Mouse (Mus musculus) forebrain, embryonic 15.5 days (tissue): ENCODE data around the gene Adamts20. TPM values are rescaled to one million over a fixed set of nuclear protein-coding genes. Genes with fewer than 3 reads are reported as not detected.

Experiments used
- ATAC-seq: fragments of 200-750 bp; cut with Nextera tagmentation; replicated peaks from 2 replicates; pipeline ENCODE4 v1.8.0; 2017; ENCODE audit warnings: mild to moderate bottlenecking, moderate TSS enrichment, moderate library complexity
- H3K27ac ChIP-seq: fragments of 300-500 bp; sonication (generic); replicated peaks from 2 replicates; pipeline ENCODE4 v1.5.1; 2015; ENCODE audit warnings: mild to moderate bottlenecking, inconsistent platforms
- H3K27me3 ChIP-seq: fragments of 300-500 bp; sonication (generic); 2 replicates; pipeline ENCODE4 v1.6.1; 2015; ENCODE audit warnings: inconsistent platforms
- H3K36me3 ChIP-seq: fragments of 300-500 bp; sonication (generic); 2 replicates; pipeline ENCODE4 v1.6.1; 2015; ENCODE audit warnings: mild to moderate bottlenecking, inconsistent platforms
- H3K4me1 ChIP-seq: fragments of 300-500 bp; sonication (generic); 2 replicates; pipeline ENCODE4 v1.6.1; 2015; ENCODE audit warnings: inconsistent platforms
- H3K4me2 ChIP-seq: fragments of 300-500 bp; sonication (generic); replicated peaks from 2 replicates; pipeline ENCODE4 v1.6.1; 2015; ENCODE audit warnings: mild to moderate bottlenecking, inconsistent platforms
- H3K4me3 ChIP-seq: fragments of 300-500 bp; sonication (generic); 2 replicates; pipeline ENCODE4 v1.5.1; 2015; ENCODE audit warnings: mild to moderate bottlenecking, inconsistent platforms
- H3K9ac ChIP-seq: fragments of 300-500 bp; sonication (generic); replicated peaks from 2 replicates; pipeline ENCODE4 v1.6.1; 2015; ENCODE audit warnings: mild to moderate bottlenecking, inconsistent platforms
- H3K9me3 ChIP-seq: fragments of 300-500 bp; sonication (generic); 2 replicates; pipeline ENCODE4 v1.6.1; 2016; ENCODE audit warnings: inconsistent platforms
- WGBS: fragments of 180-500 bp; shearing (Covaris S2); methylation state at CpG from one replicate; pipeline ENCODE4 v1.1.7; 2015; ENCODE audit warnings: mixed read lengths; 5-methylcytosine and 5-hydroxymethylcytosine counted together
- polyA plus RNA-seq: library from polyadenylated mRNA; unstranded; fragments of >200 nt; fragmentation: Nextera tagmentation; extraction: Ambion mirVana; gene quantifications from 2 replicates; pipeline ENCODE4 v1.2.1, GENCODE M21; 2015

The Adamts20 gene
- polyA plus RNA-seq, 1 experiment from 2014 or later = 3.5 TPM

DNA sequence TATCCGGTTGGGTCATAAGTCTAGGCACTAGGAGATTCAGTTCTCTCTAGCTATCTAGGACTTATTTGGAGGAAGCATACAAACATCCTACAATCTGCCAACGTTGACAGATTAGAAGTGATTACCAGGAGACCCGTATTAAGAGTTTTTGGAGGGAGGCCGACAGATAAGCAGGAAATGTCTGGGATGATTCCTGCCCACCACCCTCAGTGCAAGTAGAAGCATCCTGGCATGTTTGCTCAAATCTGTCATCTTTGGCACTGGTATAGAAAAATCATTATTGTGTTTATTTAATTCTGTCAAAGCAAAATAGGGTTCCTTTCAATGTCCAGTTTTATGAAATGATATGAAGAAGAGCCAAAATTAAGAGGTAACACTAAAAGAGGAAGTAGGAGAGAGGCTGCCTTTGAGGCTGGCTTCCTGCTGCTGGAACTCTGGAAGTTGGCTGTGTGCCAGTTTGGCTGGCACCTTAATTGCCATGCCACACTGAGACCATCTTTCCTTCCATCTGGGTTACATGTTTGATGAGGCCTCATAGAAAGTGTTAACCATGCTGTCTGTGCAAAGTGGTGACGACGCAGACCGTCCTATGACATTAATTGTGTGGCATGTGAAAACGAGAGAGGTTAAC is 201.2 kb downstream of the Adamts20 start:
- no peak overlapping the region for H3K9ac ChIP-seq
- no peaks in the 10 kb centered on the region for H3K27me3 ChIP-seq
- H3K4me2 ChIP-seq = no peak overlapping the region
- H3K27ac ChIP-seq = peak overlapping the region; percentile 16
- no peaks in the 10 kb centered on the region for H3K36me3 ChIP-seq
- WGBS = 44% methylated on average over 8 of the region's 8 CpGs
- ATAC-seq = peak; percentile 81
- no peaks in the 10 kb centered on the region for H3K9me3 ChIP-seq
- H3K4me3 ChIP-seq = no peak overlapping the region
- peaks cover 19% of the 10 kb centered on the region for H3K4me1 ChIP-seq

DNA sequence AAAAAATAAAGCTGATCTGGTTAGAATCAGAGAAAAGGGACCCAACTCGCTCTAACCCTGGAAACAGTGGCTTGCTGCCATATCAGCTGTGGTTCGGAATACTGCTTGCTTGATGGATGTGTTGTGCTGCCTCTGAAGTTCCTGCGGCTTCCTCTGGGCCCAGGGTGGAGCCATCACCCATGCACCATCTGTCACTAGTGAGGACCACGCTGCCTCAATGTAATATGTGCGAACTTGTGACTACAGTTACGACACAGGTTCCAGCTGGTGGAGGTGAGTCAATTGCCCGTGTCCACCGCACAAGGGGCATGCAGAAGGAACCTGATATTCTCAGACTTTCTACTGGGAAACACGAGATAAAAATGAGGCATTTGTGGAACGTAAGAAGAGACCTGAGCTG is 202.0 kb downstream of the Adamts20 start:
- H3K27ac ChIP-seq = peak overlapping the region; percentile 16; the same call in 1 of the 2 replicates
- no peak overlapping the region for H3K9ac ChIP-seq
- no peaks in the 10 kb centered on the region for H3K9me3 ChIP-seq
- no peaks in the 10 kb centered on the region for H3K27me3 ChIP-seq
- H3K4me1 ChIP-seq = peaks cover 19% of the 10 kb centered on the region
- 65% methylated on average over 10 of the region's 10 CpGs for WGBS
- no peak overlapping the region for H3K4me3 ChIP-seq
- 0 out of 2 replicates have a peak, but pooled peaks have one; percentile 35 for ATAC-seq
- no peaks in the 10 kb centered on the region for H3K36me3 ChIP-seq
- no peak overlapping the region for H3K4me2 ChIP-seq

DNA sequence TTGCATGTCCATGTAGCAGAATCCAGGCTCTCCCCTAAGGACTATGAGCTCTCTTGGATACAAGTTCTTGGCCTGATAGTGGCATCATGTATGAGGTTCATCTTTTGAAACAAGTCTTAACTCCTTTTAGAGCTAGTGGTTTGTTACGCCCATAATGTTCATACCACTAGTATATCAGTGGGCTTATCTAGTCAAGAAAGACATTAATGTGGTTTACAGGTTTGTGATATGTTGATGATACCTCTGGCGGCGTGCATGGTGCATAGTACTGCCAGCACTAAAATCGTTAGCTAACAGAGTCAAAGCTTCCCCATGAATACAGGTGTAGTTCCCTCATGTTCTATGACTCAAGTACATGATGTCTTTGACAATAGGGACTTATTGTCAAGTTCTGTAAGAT is 205.7 kb downstream of the Adamts20 start:
- H3K4me2 ChIP-seq = no peak overlapping the region
- H3K9me3 ChIP-seq = no peaks in the 10 kb centered on the region
- WGBS = 95% methylated on average over 4 of the region's 4 CpGs
- H3K4me1 ChIP-seq = peaks cover 26% of the 10 kb centered on the region
- ATAC-seq = no peak
- no peaks in the 10 kb centered on the region for H3K27me3 ChIP-seq
- H3K27ac ChIP-seq = no peak overlapping the region
- H3K4me3 ChIP-seq = no peak overlapping the region
- no peak overlapping the region for H3K9ac ChIP-seq
- no peaks in the 10 kb centered on the region for H3K36me3 ChIP-seq

DNA sequence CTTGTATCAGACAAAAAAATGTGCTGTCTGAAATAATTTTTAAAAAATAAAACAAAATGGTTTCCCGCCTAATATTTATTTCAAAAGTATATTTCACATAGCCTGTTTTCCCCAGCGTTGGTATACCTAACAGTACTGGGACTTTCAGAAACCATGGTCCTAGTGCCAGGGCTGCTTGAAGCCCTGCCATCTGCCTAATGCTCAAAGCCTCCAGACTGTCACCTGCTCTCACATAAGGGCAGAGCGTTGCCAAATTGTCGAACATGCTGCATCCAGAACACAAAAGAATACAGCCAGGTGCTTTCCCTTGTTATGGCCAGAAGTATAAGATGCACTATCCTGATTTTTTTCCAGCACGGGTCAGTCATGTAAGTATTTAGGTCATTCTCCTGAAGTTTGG is 209.7 kb downstream of the Adamts20 start:
- no peak for ATAC-seq
- H3K27me3 ChIP-seq = no peaks in the 10 kb centered on the region
- H3K9ac ChIP-seq = no peak overlapping the region
- no peaks in the 10 kb centered on the region for H3K36me3 ChIP-seq
- WGBS = 74% methylated on average over 5 of the region's 5 CpGs
- H3K4me1 ChIP-seq = peaks cover 18% of the 10 kb centered on the region
- no peak overlapping the region for H3K4me2 ChIP-seq
- H3K9me3 ChIP-seq = no peaks in the 10 kb centered on the region
- H3K27ac ChIP-seq = no peak overlapping the region
- no peak overlapping the region for H3K4me3 ChIP-seq

DNA sequence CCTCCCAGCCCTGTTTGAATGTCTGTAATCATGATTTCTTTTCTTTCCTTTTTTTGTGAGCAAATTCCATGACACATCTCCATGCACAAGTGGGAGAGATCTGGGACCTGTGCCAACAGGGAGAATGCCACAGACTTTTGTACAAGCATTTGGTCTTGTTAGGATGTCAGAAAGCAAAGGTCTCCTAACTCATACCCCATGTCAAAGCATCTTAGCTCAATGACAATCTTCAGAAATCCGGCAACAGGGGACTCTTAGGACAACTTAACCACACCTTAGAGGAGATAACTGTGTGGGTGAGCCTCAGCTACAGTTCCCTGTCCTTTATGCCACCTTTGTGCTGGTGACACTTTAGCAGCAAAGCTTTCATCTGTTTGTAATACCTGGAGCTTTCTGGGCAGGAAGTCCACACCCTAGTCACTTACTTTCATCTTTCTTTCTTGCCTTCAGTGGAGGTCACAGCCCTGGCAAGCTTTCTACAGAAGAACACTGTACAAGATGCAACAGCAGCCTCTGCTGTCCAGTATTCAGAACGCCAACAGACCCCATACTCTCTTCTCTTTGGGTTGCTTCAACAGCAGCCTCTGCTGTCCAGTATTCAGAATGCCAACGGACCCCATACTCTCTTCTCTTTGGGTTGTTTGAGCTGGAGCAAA is 210.2 kb downstream of the Adamts20 start:
- no peaks in the 10 kb centered on the region for H3K9me3 ChIP-seq
- no peak overlapping the region for H3K27ac ChIP-seq
- no peak overlapping the region for H3K4me2 ChIP-seq
- H3K4me1 ChIP-seq = peaks cover 18% of the 10 kb centered on the region
- ATAC-seq = peak; percentile 46; the same call in 1 of the 2 replicates
- no peaks in the 10 kb centered on the region for H3K27me3 ChIP-seq
- H3K36me3 ChIP-seq = no peaks in the 10 kb centered on the region
- H3K9ac ChIP-seq = no peak overlapping the region
- WGBS = 57% methylated on average over 3 of the region's 3 CpGs
- no peak overlapping the region for H3K4me3 ChIP-seq

DNA sequence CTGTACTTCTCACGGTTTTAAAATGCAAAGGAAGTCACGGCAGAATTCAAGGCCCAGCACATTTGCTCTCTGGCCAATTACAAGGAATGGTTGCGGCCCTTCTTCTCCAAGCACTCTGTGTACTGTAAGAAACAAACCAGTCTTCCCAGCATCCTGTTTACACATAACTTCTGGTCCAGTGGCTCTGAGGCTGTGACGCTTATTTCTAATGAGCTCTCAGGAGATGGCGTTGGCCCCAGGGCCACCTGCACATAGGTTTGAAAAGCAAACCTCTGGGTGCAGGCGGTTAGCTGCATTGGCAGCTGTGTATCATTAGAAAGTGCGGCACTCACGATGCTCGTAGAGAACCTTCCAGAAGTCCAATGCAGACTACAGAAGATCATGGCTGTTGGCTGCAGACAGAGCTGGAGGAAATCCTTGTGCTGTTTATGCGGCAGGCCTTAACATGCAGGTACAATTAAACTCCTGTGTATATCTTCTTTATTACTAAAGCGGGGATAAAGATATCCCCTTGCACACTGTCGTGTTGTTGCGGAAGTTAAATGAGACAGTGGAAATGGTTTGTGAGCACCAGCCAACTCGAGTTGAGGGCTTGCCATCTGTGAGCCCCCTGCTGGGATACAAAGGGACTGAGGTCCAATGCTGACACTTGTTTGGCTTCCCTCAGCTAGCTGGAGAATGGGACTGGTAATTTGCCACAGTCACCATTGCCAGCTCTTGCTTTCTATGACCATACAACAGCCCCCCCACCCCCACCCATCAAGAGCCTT is 210.9 kb downstream of the Adamts20 start:
- H3K9ac ChIP-seq = no peak overlapping the region
- H3K4me3 ChIP-seq = no peak overlapping the region
- no peaks in the 10 kb centered on the region for H3K36me3 ChIP-seq
- H3K9me3 ChIP-seq = no peaks in the 10 kb centered on the region
- peak overlapping the region; percentile 20; the same call in 1 of the 2 replicates for H3K4me2 ChIP-seq
- H3K27me3 ChIP-seq = no peaks in the 10 kb centered on the region
- 44% methylated on average over 14 of the region's 14 CpGs for WGBS
- peak; percentile 81 for ATAC-seq
- peaks cover 18% of the 10 kb centered on the region for H3K4me1 ChIP-seq
- H3K27ac ChIP-seq = peak overlapping the region; percentile 46

DNA sequence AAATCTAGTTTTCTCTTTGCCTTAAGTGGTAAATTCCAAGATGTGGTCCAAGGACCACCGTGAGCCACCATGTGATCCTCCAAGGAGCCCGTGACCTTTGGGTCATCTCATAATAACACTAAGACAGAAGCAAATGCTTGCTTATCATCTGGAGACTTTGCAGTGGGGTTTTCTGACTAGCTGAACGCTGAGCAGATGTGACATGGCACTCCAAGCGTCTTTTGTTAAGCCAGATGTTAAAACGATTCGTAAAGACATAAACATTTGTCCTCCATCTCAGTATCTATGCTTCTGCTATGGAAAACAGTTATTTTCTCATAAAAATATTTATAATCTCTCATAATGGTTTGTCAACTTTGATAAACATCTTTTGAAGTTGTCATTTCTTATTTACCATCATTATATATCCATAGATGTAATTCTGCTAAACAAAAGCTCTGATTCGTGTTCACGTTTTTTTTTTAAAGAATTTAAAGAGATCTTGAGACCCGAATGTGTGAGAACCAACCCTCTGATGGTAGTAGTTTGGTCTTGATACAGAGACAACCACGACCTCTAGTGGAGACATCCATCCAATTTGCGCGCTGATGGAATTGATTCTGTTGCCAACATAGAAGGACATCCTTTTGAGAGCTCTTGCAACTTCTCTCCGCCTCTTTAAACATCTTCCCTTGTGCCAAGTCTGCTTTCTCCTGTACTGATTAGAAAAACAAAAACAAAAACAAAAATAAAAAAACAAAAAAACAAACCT is 212.1 kb downstream of the Adamts20 start:
- Histone ChIP-seq H3K9me3 (no peaks in the 10 kb centered on the region), H3K27me3 (no peaks in the 10 kb centered on the region), H3K9ac (no peak overlapping the region), H3K4me2 (no peak overlapping the region), H3K4me3 (no peak overlapping the region), H3K27ac (no peak overlapping the region), H3K36me3 (no peaks in the 10 kb centered on the region), H3K4me1 (peaks cover 18% of the 10 kb centered on the region)
- 79% methylated on average over 13 of the region's 13 CpGs for WGBS
- ATAC-seq = no peak

DNA sequence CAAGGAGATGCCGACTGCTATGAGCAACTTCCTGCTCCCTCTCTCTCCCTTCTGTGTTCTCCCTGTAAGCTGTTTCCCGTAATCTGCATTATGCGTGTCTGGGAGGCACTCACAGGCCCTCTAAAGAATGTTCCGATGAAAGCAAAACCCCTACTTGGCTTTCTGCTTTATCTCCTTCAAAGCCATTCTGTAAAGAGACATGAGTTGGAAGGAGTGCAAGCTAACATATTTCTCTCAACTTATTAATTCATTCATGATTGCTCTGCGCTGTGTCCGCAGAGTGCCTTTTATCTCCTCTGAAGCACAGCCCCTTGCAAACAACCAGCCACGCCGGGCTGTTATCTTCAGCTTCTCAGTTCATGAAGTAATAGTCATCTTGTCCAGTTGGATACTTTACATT is 215.5 kb downstream of the Adamts20 start:
- Histone ChIP-seq H3K4me2 (no peak overlapping the region), H3K36me3 (no peaks in the 10 kb centered on the region)
- 70% methylated on average over 8 of the region's 8 CpGs for WGBS

DNA sequence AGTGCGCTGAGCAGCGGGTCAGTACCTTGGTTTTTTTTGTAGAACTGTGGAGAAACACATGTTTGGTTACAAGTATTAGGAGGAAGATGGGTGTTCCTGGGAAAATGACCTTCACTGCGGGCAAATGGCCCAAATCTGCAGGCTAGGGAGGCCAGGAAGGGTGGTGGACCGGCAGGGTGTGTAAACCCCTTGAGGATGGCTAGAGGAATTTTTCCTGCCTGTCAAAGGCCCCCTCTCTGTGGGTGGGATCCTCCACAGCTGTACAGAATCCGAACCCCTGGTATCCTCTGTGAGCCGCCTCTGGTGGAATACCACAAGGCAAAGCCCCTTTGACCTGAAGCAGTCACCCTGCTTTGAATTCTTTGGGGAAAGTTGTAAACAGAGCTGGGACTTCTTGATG is 216.8 kb downstream of the Adamts20 start:
- H3K27me3 ChIP-seq = no peaks in the 10 kb centered on the region
- no peak overlapping the region for H3K27ac ChIP-seq
- no peak overlapping the region for H3K9ac ChIP-seq
- H3K4me1 ChIP-seq = no peaks in the 10 kb centered on the region
- H3K4me3 ChIP-seq = no peak overlapping the region
- WGBS = 77% methylated on average over 6 of the region's 6 CpGs
- H3K4me2 ChIP-seq = no peak overlapping the region
- no peaks in the 10 kb centered on the region for H3K36me3 ChIP-seq
- H3K9me3 ChIP-seq = no peaks in the 10 kb centered on the region
- ATAC-seq = no peak

More for the DNA sequence above, 215.5 kb downstream of the Adamts20 start:
- no peaks in the 10 kb centered on the region for H3K9me3 ChIP-seq
- no peak for ATAC-seq
- peaks cover 12% of the 10 kb centered on the region for H3K4me1 ChIP-seq
- no peak overlapping the region for H3K4me3 ChIP-seq
- no peaks in the 10 kb centered on the region for H3K27me3 ChIP-seq
- H3K27ac ChIP-seq = no peak overlapping the region
- no peak overlapping the region for H3K9ac ChIP-seq

DNA sequence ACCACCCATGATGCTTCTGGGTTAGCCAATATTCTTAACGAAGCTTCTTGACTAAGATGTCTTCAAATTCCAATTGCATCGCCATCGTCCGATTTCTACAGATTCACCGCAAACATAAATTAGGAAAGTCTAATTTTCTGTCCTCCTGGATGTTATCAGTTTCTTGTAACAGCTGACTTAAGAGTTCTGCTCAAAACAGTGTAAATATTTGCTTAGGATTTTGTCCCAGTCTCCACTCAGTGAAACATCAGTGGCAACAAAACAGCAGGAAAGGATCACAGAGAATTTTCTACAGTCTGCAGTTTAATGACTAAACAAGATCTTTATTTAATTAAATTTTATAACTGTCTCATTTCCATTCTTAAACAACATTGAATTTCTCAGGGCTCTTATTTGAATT is 218.5 kb downstream of the Adamts20 start:
- no peak overlapping the region for H3K27ac ChIP-seq
- no peaks in the 10 kb centered on the region for H3K4me1 ChIP-seq
- ATAC-seq = no peak
- H3K9me3 ChIP-seq = no peaks in the 10 kb centered on the region
- no peaks in the 10 kb centered on the region for H3K36me3 ChIP-seq
- no peak overlapping the region for H3K4me3 ChIP-seq
- H3K4me2 ChIP-seq = no peak overlapping the region
- H3K27me3 ChIP-seq = no peaks in the 10 kb centered on the region
- WGBS = 82% methylated on average over 5 of the region's 5 CpGs
- H3K9ac ChIP-seq = no peak overlapping the region

DNA sequence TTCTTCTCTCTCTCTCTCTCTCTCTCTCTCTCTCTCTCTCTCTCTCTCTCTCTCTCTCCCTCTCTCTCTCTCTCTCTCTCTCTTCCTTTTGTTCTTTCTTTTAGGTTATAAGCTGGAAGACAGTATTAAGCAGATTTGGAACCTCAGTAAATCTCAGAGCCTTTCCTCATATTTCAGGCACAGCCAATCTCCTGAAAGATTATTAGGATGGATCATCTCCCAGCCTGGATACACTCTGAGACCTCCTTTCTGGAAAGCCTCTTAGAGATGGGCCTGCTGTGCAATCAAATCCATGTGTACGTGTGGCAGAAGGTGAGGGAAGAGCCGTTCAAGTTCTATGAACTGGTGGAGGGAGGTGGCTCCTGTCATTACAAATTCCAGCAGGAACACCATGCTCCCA is 220.9 kb downstream of the Adamts20 start:
- Histone ChIP-seq H3K9me3 (no peaks in the 10 kb centered on the region), H3K36me3 (no peaks in the 10 kb centered on the region), H3K27me3 (no peaks in the 10 kb centered on the region), H3K4me1 (no peaks in the 10 kb centered on the region), H3K4me3 (no peak overlapping the region), H3K4me2 (no peak overlapping the region), H3K9ac (no peak overlapping the region), H3K27ac (no peak overlapping the region)
- ATAC-seq = no peak
- 82% methylated on average over 2 of the region's 2 CpGs for WGBS

DNA sequence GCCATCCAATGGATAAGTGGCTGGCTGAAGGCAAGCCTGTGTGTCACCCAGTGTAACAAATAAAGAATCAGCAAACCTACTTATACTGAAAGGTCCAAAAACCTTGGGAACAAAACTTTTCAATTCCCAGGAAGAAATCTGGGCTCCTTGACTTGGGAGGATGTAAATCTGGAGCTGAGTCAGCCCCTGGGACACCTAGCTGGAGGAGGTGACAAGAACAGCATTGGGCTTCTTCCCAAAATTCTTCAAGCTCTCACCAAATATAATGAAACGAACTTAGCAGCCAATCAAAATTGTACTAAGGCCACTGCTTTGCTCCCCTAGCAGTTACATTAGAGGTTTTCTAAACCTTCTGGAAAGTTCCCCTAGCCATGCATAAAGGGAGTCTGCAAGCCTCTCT is 223.1 kb downstream of the Adamts20 start:
- WGBS = 85% methylated on average over 1 of the region's 1 CpGs
- no peaks in the 10 kb centered on the region for H3K36me3 ChIP-seq

More for the DNA sequence above, 223.1 kb downstream of the Adamts20 start:
- no peaks in the 10 kb centered on the region for H3K9me3 ChIP-seq
- no peak overlapping the region for H3K4me2 ChIP-seq
- H3K9ac ChIP-seq = no peak overlapping the region
- no peaks in the 10 kb centered on the region for H3K27me3 ChIP-seq
- no peak overlapping the region for H3K27ac ChIP-seq
- no peak overlapping the region for H3K4me3 ChIP-seq
- no peaks in the 10 kb centered on the region for H3K4me1 ChIP-seq
- ATAC-seq = no peak
